Comparison of ENCODE assay signal across 25 mouse cellular contexts in the genomic region with DNA sequence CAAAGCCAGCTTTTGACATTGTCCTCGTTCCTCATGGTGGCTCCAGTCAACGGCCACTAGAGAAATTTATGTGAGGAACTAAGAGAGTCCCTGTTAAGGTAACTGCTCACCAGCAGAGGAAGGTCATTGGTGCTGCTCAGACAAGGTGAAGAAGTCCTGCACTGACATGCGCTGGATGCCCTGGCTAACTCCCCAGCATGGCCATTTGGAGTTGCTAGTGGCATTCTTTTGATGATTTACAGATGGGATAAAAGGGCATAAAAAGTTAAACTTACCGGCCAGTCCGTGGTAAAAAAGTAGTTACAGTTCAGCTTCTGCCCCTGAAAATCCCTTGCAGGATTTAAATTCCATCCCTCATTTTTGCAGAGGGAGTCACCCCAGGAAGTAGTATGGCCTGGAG. TPM values are rescaled to one million over a fixed set of nuclear protein-coding genes. Genes with fewer than 3 reads are reported as not detected.
DNase-seq lines count a peak whose midpoint lies in the region; ATAC-seq and TF ChIP-seq lines count a peak whose summit lies in the region.
"Had no signal": no experiment of that assay in that cellular context is flagged by ENCODE, and none has a peak within 500 bp of the region (broad histone marks: within the 10 kb centered on the region; RNA-seq: fewer than 3 reads in every experiment).

No protein-coding gene starts in this region.

- no peaks in the 10 kb centered on the region for H3K27me3 ChIP-seq in Patski
- H3K27me3 ChIP-seq in kidney, embryonic 16.5 days (ENCODE audit: insufficient read depth, low read length) = no peaks in the 10 kb centered on the region
- H3K27me3 ChIP-seq: embryonic facial prominence, embryonic 15.5 days had no signal

- peak; percentile 40 for DNase-seq in adrenal gland, adult 2 months
- DNase-seq in adrenal gland, postnatal 10 days = no peak
- no peak for DNase-seq in Patski (ENCODE audit: low read depth, low spot score)
- peak; percentile 33 to 70 for DNase-seq in kidney, postnatal 25 days
- DNase-seq in layer of hippocampus, postnatal 10 days (ENCODE audit: low spot score in 2 of 2) = no peak
- DNase-seq in urinary bladder, postnatal 25 days (ENCODE audit: low spot score) = no peak
- DNase-seq: adrenal gland, postnatal 36 days; B cell, adult 2 months; cerebellum, adult 2 months; cerebellum, postnatal 10 days; embryo, embryonic 11 days; gastrocnemius, postnatal 10 days; heart, adult 18-20 months; heart, postnatal 14 days had no signal

- peak; percentile 39 for ATAC-seq in Patski
- peak; percentile 72; the same call in 1 of the 2 replicates for ATAC-seq in kidney, embryonic 16.5 days (ENCODE audit: low FRiP score, low TSS enrichment)
- ATAC-seq: CD4-positive, CD25-positive, alpha-beta regulatory T cell, adult 4 months; forebrain, embryonic 14.5 days had no signal

- peaks cover 10% of the 10 kb centered on the region; the same call in 1 of the 2 replicates for H3K4me1 ChIP-seq in kidney, embryonic 16.5 days (ENCODE audit: insufficient read depth, low read length)
- H3K4me1 ChIP-seq: embryonic facial prominence, embryonic 15.5 days; heart, embryonic 15.5 days had no signal

- no peak overlapping the region for H3K4me2 ChIP-seq in kidney, embryonic 16.5 days (replicated peaks; ENCODE audit: low read depth, low read length)
- H3K4me2 ChIP-seq: embryonic facial prominence, embryonic 15.5 days; heart, embryonic 11.5 days; heart, embryonic 15.5 days; hindbrain, embryonic 14.5 days had no signal

- 55% methylated on average over 5 of the region's 5 CpGs for WGBS in kidney, embryonic 16.5 days

- H3K4me3 ChIP-seq in kidney, embryonic 16.5 days (ENCODE audit: low read length) = no peak overlapping the region
- H3K4me3 ChIP-seq: embryonic facial prominence, embryonic 15.5 days; erythroblast, embryonic 14.5 days; forebrain, embryonic 10.5 days; heart, embryonic 15.5 days; hindbrain, embryonic 10.5 days had no signal

- CTCF ChIA-PET in Patski (lab: Charles Lee) = interaction anchor here (1.0 to 1.5 kb wide), 5 partner anchors 10 to 104 kb away, joined by 3 to 4 read pairs (median 3); no protein-coding TSS in a partner anchor

- no peak for TF ChIP-seq CTCF in Patski (IDR thresholded peaks at IDR 0.05)

- no peaks in the 10 kb centered on the region for H3K36me3 ChIP-seq in kidney, embryonic 16.5 days (ENCODE audit: insufficient read depth, low read length)
- H3K36me3 ChIP-seq: embryonic facial prominence, embryonic 15.5 days; forebrain, embryonic 10.5 days; G1E; heart, embryonic 15.5 days; hindbrain, embryonic 10.5 days had no signal

- H3K27ac ChIP-seq in kidney, embryonic 16.5 days (ENCODE audit: low read length) = no peak overlapping the region
- H3K27ac ChIP-seq: embryonic facial prominence, embryonic 15.5 days; forebrain, embryonic 10.5 days; heart, embryonic 15.5 days; hindbrain, embryonic 10.5 days; hindbrain, embryonic 14.5 days had no signal

- POLR2A ChIA-PET in Patski (lab: Charles Lee) = no interaction called here

- H3K9ac ChIP-seq in kidney, embryonic 16.5 days (replicated peaks; ENCODE audit: low read length) = no peak overlapping the region
- H3K9ac ChIP-seq: embryonic facial prominence, embryonic 15.5 days; heart, embryonic 15.5 days; hindbrain, embryonic 14.5 days had no signal

- no peaks in the 10 kb centered on the region for H3K9me3 ChIP-seq in kidney, embryonic 16.5 days (ENCODE audit: low read length)
- H3K9me3 ChIP-seq: embryonic facial prominence, embryonic 15.5 days; forebrain, embryonic 10.5 days; heart, embryonic 15.5 days; hindbrain, embryonic 10.5 days had no signal

- in situ Hi-C loops in Patski (cut with MboI; ENCODE audit: low pct_unique_long_range_greater_than_20kb) = no loop called here

RNA-seq across cellular contexts. Expression of gene Tgif1, which starts 42.6 kb away (rescaled TPM):
- 10 to 100 TPM; 39.3 to 56.3 TPM for total RNA-seq in adrenal gland, adult 2 months (2021)
- 27.8 and 30.3 TPM in 2 replicates for polyA plus RNA-seq in adrenal gland, adult 2 months (2012; rRNA removed)
- total RNA-seq in adrenal gland, postnatal 10 days (2021) = 10 to 100 TPM; 35.7 to 51.8 TPM
- polyA plus RNA-seq in Patski (2021) = 213 TPM
- 90.4 and 93.7 TPM in 2 replicates for polyA plus RNA-seq in kidney, embryonic 16.5 days (2015; fragmentation: Nextera tagmentation; extraction: Ambion mirVana)
- total RNA-seq in layer of hippocampus, postnatal 10 days (2021) = 1 to 10 TPM; 2.6 to 3.9 TPM

Comparison
In these comparisons a context has a peak if more than half of its experiments do, and no peak if none do; other contexts are left out.
1. DNase-seq: peak in adrenal gland, adult 2 months (single experiment) and kidney, postnatal 25 days (2 of 2); none in adrenal gland, postnatal 10 days (single experiment), Patski (single experiment), layer of hippocampus, postnatal 10 days (0 of 2) and urinary bladder, postnatal 25 days (single experiment).
2. RNA of gene Tgif1, which starts 42.6 kb away (total RNA-seq): 39.3 to 56.3 TPM in adrenal gland, adult 2 months and 35.7 to 51.8 TPM in adrenal gland, postnatal 10 days; 2.6 to 3.9 TPM in layer of hippocampus, postnatal 10 days; every median in the first group is over 4 times any median in the second.